Mouse (Mus musculus) MEL-GATA-1-ER (cell line): ENCODE data around the gene Otud5.
"Not testable (repeated sequence)": the region's sequence is repeated elsewhere in the genome, so short reads cannot be mapped to it uniquely, and the experiment has no call there.

Experiments used
- DNase-seq: peaks from one replicate; pipeline ENCODE4 v3.0.0-alpha.2; 2012; ENCODE audit warnings: low read depth; ENCODE audit errors: extremely low read depth

Gene Otud5

DNA sequence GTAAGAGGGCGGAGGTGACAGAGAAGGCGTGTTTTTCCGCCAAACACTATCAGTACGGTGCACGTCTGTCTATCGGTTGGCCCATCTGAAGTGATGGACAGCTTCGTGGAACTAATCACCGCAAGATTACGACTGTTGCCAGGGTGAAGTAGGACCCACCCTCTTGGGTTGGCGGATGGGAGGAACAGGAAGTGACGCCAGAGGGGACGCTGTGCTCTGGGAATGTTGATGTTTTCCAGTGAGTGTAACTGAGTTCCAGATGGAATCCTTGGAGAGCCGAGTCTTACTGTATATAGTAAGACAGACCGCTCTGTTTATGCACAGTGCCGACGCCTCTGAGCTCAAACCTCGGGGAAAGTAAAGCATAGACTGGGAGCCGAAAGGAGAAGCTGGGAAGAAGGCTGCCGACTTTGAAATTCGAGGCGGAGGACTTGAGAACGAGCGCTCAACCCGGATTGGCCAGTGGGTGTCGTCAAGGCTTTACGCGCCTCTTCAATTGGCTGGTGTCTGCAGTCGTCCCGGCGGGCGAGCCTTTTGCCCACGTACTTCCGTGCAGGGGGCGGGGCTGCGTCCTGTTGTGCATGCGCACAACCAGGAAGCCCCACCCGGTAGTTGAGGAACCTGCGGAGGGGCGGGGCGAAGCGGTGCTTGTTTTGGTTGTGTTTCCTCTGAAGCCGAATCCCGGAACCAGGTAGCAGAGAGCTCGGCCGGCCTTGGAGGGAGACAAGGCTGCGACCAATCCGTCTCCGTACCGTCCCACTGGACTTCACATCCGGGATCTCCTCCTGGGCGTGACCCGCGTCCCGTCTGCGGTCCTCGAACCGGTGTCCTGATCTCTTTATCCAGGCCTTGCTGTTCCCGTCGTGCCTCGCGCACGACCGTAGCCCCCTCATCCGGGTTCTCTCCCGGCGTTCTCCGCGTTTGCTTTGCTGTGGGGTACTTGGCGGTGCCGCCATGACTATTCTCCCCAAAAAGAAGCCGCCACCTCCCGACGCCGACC lies at the start of gene Otud5:
Gene Otud5 (plus strand): TSS at position 202 of the 1,000 bp plus-strand sequence.
- DNase-seq = peak; percentile 99

DNA sequence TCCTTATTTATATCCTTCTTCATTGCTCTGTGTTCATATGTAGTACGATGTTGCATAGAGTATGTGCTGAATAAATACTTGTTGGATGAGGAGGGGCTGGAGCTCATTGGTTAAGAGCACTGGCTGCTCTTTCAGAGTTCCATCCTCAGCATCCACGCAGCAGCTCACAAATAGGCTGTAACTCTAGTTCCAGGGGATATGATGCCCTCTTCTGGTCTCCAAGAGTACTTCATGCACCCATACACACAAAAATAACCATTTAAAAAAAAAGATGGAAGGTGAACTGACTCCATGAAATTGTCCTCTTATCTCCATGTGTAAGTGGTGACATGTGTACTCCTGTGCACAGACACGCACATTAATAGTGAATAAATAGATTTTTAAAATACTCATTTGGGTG lies 47.8 kb upstream of the Otud5 start:
- no peak for DNase-seq

DNA sequence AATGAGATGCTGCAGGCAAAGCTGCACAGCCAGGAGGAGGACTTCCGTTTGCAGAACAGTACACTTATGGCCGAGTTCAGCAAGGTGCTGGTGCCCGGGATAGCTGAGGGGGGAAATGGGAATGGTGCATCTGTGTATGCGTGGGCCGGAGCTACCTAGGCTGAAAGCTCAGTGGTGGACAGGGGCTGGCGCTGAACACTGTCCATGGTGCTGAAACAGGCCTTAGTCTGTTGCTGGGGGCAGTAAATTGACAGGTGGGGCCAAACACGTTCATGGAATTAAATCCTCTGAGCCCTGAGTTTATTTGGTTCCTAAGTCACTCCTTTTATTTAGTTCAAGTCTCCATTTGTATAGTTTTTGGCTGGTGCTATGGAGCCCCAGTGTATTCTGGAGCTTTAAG lies 46.1 kb upstream of the Otud5 start:
- no peak for DNase-seq

DNA sequence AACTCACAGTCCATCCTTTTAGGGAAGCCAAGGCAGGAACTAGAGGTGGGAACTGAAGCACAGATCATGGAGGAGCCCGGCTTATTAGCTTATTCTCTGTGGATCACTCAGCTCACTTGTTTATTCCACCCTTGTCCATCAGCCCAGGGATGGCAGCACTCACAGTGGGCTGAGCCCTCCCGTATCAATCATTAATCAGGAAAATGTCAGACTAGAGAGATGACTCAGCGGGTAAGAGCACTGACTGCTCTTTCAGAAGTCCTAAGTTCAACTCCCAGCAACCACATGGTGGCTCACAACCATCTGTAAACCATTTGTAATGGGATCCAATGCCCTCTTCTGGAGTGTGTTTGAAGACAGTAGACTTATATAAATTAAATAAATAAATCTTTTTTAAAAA lies 43.8 kb upstream of the Otud5 start:
- no peak for DNase-seq

DNA sequence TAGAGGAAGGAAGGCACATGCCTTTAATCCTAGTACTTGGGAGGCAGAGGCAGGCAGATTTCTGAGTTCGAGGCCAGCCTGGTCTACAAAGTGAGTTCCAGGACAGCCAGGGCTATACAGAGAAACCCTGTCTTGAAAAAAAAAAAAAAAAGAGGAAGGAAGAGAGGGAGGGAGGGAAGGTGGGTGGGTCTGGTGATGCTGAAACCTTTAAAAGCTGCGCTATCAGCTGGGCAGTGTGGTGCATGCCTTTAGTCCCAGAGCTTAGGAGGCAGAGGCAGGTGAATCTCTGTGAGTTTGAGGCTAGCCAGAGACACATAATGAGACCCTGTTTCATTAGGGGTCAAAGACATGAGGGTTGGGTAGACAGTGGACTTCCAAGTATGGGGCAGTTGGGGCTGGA lies 39.0 kb upstream of the Otud5 start:
- not testable (repeated sequence) for DNase-seq

DNA sequence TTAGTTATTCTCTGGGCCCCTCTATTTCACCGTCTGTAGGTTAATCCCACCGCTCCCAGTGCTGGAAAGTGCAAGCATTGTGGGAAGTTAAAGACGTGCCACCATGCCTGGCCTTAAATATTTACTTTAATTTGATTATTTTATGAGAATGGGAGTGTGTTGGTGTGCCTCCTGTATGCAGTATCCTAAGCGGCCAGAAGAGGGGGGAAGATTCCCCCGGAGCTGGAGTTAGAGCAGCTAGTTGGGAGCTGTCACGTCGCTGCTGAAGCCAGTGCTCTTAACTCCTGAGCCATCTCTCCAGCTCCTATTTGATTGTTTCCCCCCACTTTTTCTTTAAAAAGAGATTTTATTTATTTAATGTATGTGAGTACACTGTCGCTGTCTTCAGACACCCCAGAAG lies 26.1 kb upstream of the Otud5 start:
- DNase-seq = not testable (repeated sequence)

DNA sequence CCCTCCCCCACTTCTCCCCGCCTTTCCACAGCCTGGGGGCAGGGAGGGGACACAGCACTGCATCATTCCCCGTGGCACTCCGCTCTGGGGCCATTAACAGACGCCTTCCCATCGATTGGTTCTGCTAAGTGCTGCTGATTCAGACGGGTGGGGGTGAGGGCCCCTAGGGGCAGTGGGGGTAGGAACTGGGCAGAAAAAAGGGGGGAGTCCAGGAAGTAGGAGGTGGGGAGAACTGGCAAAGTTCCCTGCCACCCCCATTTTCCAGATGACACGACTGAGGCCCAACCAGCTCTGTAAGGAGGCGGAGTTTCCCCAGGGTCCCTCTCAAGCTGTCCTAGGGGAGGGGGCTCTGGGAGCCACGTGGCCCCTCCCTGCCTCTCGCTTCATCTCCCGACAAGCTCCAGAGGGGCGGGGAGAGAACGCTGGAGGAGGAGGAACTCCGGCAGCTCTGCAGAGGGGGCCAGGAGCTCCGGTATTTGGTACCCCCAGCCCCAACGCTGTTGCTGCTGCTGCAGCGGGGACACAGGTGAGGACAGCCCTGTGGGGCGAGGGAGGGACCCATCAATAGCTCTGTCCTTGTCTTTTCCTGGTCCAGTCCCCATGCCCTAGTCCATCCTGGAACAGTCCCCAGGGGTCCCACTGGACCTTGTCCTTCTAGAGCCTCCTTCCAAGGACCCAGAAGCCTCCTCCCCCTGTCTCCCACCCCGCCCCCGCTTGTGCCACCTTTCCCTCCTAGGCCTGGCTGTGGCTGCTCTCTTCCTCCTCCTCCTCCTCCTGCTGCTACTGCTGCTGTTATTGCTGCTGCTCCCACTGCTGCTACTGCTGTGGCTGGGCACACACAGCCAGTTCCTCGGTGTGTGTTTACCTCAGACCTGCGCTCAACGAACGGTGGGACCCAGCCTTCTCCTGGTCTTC lies 19.0 kb upstream of the Otud5 start, which contains the start of gene Kcnd1:
Gene Kcnd1 (plus strand): TSS at position 425 of the 915 bp plus-strand sequence.
- no peak for DNase-seq

DNA sequence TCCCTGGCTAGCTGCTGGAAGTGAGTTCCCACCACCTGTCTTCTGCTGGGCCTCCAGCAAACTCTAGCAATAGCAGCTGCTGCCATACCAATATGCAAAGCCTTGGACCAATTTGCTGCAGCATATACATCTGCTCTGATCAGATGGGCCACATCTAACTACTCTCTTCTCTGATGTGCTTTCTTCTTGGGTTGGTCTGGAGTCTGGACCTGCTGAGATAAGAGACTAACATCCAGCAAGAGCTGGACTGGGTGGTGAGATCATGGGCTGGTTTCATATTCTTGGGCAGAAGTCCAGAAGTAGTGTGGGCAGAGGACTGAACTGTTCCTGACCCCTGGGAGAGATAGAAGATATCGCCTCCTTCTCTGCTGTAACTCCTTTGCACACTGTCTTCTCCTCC lies 4.0 kb upstream of the Otud5 start:
- peak; percentile 80 for DNase-seq

DNA sequence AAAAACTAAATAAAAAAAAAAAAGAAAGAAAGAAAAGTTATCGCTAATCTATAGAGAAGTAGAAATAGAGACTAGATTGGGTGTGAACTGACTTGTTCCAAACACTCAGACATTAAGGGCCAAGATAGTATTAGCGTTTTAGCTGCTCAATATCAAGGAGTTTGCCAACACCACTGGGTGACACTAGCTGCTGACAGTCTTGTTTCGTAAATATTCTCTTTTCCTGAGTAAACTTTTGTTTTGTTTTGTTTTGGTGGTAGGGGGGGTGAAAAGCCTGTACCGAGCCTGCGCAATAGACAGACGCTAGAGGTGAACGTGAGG lies 362 bp upstream of the Otud5 start:
- no peak for DNase-seq

DNA sequence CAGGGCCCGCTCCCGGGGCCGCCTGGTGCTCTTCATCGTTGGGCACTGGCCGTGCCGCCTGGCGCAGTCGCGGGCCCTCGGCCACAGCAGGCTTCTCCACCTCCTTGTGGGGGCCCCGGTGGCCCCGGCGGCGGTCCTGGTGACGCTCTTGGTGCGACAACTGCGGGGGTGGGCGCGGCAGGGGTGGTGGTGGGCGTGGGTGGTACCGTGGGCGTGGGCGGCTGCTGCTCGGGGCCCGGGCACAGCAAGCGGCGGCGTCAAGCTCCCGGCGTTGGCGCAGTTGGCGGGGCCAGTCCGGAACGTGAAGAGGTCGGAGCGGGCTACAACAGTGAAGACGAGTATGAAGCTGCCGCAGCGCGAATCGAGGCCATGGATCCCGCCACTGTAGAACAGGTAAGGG lies 1.2 kb downstream of the Otud5 start:
- DNase-seq = no peak

DNA sequence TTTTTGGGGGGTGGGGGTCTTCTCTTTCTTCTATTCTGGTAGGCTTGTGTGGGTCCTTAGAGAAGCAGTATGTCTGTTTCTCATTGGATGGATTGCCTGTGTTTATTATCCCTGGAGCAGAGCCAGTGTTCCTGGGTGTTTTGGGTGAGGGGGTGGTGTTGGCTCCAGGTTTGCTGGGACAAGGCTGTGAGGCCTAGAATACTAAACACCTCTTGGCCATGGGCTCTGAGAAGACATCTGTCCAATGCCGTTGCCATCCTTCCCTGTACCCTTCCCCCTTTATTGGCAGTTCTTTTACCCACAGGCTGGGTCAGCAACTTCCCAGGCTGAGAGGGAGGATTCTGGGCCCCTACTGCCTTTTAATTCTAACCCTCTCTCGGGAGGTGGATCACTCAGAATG lies 6.7 kb downstream of the Otud5 start:
- no peak for DNase-seq

DNA sequence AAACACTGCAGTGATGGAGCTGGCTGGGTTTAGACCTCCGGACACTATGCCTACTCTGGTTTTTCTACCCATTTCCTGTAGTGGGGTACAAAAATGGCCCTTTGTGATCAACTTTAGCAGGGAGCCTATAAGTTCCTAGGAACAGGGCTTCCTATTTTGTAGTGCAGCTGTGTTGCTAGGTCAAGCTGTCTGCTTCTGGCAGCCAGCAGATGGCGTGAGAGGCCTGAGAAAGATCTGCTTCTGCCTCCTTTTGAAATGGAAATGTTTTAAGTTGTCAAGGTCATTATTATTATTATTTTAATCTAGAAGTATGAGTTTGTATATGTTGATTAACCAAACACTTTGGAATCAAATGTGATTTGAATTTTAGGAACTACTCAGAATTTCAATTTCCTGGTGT lies 13.4 kb downstream of the Otud5 start:
- DNase-seq = no peak

DNA sequence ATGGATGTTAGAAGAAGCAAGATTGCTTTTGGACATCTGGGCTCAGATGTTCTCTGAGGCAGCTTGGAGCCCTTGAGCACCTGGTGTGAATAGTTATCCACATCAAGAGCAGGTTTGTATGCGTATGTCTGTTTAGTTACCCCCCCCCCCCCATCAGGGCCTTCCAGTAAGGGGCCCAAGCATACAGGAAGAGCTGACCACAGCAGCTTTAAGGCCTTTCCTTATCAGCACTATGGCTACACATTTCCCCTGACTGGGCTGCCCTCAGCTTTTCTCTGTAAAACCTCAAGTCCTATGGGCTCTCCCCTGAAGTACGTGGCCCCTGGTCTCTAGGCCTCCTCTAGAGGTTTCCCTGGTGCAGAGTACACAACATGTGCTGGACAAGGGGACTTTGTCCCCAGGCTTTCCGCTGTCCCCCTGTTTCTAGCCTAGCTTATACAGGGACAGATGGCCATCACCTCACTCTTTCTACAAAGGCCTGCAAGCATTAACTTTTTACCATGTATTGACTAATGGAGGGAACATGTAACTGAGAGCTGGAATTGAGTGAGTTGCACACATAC lies 18.1 kb downstream of the Otud5 start:
- DNase-seq = no peak

DNA sequence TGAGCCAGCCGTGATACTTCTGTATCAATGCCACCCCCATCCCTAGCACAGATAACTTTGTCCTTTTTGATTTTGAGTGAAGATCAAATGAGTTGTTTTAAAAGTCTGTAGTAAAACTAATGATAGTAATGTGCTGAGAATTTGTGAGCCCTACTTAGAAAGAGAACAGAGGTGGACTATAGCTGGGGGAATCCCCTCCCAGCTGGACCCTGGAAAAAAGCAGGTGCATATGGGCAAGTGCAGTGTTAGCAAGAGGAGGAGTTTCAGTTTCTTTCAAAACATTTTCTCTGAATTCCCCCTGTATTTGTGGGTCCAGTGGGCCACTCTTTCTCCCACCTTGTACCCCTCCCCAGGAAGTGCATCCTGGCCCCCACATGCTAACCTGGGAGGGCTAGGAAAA lies 22.0 kb downstream of the Otud5 start:
- DNase-seq = no peak

DNA sequence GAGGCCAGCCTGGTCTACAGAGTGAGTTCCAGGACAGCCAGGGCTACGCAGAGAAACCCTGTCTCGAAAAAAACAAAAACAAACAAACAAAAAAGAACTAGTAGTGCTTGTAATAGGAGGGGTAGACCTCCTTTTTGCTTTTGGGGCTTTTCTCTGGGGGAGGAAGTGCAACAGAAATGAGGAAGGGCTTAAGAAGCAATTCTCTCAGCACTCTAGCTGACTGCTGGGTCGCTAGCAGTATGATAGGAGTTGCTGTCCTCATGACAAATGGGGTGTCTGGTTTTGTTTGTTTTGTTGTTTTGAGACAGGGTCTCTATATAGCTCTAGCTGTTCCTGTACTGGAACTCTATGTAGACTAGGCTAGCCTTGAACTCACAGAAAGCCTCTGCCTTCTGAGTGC lies 23.4 kb downstream of the Otud5 start:
- DNase-seq = no peak

DNA sequence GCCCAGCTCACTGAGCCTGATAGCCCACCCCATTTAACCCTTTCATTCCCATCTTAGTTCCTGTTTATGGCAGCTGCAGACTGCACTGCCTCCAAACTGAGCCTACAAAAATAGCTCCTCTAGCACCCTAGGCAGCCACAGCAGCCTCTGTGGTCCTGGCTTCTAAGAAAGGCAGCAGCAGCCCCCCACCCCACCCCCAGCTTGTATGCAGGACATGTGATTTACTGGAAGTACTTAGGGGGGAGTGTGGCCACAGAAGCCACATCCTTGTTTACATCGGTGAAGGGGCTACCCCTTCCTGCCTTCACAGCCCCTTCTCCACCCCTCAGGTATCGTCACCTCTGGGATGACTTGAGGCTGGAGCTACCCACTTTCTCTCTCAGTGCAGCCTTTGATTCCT lies 24.2 kb downstream of the Otud5 start:
- DNase-seq = no peak

DNA sequence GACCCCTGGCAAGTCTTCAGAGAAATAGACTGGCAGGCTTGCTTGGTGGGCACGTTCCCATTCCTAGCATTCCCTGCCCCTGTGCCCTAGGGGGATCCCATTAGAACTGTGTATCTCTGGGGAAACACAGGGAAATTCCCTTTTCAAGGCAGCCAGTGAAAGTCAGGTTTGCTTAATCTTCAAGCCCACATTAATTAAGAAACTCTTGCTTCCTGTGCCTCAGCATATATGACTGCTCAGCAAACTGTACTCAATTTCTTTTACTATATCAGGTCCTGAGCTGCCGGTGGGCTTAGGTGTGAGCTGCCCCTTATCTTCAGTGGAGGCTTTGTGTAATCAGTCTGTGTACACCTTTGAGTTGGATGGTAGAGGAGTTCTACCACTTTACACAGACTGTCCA lies 24.6 kb downstream of the Otud5 start:
- DNase-seq = no peak

DNA sequence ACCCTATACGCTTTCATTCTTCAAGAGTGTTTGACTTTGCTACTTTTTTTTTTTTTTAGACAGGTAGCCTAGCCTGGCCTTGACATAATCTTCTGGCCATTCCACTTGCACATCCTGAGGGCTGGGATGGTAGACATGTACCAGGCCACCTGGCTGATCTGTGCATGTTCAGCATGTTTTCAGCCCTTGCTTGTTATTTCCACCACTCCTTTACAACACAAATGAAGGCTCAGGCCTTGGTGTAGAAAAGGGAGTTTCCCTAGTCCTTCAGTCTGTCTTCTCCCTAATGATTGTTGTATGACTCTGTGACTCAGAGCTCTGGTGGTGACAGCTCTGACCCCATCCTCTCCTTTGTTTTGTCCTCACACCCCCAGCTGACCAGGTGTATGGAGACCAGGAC lies 26.0 kb downstream of the Otud5 start:
- DNase-seq = no peak

DNA sequence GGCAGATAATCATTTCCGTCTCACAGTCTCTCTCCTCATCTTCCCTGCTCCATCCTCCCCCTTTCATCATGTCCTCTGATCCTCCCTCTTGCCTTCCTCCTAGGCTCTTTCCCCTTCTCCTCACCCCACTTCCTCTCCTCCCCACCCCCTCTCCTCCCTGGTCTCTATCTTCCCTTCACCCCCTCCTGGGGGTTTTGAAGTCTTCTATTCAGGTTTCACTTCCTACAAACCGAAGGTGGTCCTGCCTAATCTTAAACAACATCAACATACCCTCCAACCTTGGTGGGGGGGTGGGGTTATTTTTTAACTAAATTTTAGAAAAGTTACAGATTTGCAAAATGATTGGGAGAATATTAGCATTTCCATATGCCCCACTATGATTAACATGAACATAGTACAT lies 27.3 kb downstream of the Otud5 start:
- DNase-seq = no peak

DNA sequence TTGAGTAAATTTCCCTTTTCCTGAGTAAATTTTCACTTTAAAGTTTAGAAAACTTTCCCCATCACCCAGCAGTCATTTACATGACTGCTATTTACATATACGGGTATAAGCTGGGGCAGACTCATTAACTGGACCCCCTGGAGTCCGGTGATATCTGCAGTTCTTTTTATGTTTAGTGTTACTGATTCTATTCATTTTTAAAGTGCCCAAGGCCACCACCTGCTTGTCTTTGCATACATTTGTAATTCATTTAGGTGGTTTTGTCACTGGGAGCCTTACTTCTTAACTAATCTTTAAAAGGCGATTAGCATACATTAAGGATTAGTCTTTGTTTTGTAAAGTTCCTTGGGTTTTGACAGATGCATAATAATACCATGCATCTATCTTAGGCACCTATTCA lies 28.7 kb downstream of the Otud5 start:
- DNase-seq = no peak

DNA sequence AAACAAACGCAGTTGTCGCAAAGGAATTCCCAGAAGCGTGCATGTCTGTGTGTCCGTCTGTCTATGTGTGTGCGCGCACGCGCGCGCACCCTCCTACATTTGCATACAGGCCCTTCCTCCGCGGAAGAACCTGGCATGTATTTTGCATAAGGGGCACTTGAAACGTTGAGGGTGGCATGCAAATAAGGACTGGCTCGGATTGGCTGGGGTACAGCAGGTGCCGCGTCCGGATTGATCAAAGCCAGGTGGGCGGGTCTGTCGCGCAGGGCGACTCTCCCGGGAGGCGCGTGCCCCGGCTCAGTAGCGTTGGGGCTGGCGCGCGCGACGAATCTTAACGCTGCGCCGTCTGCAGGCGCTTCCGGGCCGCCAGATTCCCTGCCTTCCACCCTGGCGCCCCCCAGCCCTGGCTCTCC lies 36.8 kb downstream of the Otud5 start, which contains the start of gene Pim2:
Gene Pim2 (plus strand): TSS at position 256 of the 413 bp plus-strand sequence.
- DNase-seq = peak; percentile 97

DNA sequence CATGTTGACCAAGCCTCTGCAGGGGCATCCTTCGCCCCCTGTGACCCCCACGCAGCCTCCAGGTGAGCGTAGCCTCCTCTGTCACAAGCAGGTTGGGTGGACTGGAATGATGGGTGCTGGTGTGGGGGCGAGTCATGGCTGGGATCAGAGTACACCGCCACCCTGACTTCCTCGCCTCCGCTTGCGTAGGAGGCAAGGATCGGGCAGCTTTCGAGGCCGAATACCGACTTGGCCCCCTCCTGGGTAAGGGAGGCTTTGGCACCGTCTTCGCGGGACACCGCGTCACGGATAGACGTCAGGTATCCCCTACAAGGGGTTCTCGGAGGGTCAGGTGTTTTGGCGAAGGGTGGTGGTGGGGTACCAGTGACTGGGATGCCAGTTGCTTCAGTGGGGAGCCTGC lies 37.3 kb downstream of the Otud5 start:
- DNase-seq = no peak
